Mouse (Mus musculus): Measurements from ENCODE around the gene Rab3ip.

DNA sequence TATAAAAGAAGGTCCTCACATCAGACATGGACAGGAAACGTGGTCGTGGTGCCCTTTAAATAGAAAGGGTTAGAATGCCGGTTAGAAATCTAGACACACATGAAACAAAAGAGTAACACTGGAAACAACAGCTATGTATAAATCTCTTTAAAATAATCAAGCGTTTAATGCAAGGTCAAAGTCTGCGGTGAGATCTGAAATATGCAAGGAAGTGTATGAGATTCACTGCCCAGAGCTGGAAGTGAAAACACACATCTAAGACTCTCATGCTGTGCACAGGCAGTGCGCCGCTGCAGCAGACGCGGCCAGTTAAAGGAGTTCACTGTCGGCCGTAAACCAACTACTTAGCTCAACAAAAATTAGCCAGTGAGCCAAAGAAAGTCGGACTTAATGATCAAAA lies 15.5 kb downstream of the Rab3ip start:
- TF ChIP-seq POLR2A (IDR thresholded peaks at IDR 0.05; ENCODE audit: low read depth, low read length) (no peak), CTCF (IDR thresholded peaks at IDR 0.05; ENCODE audit: extremely low read depth, insufficient read depth, insufficient read length, insufficient replicate concordance) (no peak)

Data from spleen, adult 2 months (tissue).